Mouse (Mus musculus) G1E (cell line): ENCODE data around the gene Osbpl11.

Experiments
- CTCF ChIP-seq: IDR thresholded peaks from 2 replicates; pipeline ENCODE4 v1.5.1; 2012; ENCODE audit warnings: low read depth, low read length, inconsistent platforms, mixed read lengths
- POLR2AphosphoS5 ChIP-seq: IDR thresholded peaks from 2 replicates; pipeline ENCODE4 v1.6.1; 2012; ENCODE audit warnings: low read depth, low read length, inconsistent platforms; ENCODE audit not compliant: insufficient replicate concordance
- TAL1 ChIP-seq: conservative IDR thresholded peaks from 2 replicates; pipeline ENCODE4 v1.6.1; 2012; ENCODE audit warnings: low read depth, low read length, inconsistent platforms, mixed read lengths

DNA sequence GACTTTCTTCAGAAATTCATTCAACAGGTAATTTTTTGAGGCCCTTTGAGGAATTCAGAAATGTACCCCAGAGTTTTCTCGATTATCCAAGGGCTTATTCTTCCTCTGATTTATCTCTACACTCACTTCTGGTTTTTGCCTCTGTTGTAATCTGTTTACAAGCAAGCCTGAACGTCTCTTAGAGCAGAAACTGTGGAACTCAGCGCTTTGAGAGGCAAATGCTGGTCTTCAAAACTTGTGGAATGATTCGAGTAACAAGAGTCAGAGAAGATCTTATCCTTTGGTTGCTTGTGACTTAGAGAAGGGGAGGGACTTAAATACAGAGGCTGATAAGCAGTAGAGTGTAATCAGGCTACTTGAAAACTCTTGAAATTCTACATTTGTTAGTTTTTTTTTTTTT is 1.3 kb downstream of the Osbpl11 start:
- TF ChIP-seq CTCF = no peak
- no peak for TF ChIP-seq POLR2AphosphoS5
- TF ChIP-seq TAL1 = no peak
